ENCODE assay signal across 9 mouse cellular contexts in genomic region chr11:88425631-88426101, GRCm38 (mm10).
DNase-seq lines count a peak whose midpoint lies in the region; ATAC-seq lines count a peak whose summit lies in the region.
"Had no signal": no experiment of that assay in that cellular context is flagged by ENCODE, and none has a peak within 500 bp of the region (broad histone marks: within the 10 kb centered on the region; RNA-seq: fewer than 3 reads in every experiment).

No protein-coding gene starts in this region.

- H3K27ac ChIP-seq in hindbrain, embryonic 12.5 days: peak overlapping the region; percentile 67
- H3K27ac ChIP-seq: liver, embryonic 14.5 days had no signal

- ATAC-seq in erythroblast, adult 5-6 weeks (replicated peaks; ENCODE audit: low FRiP score, poor library complexity, severe bottlenecking): peak; percentile 60
- ATAC-seq in hindbrain, embryonic 12.5 days (ENCODE audit: low FRiP score): no peak
- no peak for ATAC-seq in monocyte, adult 5-6 weeks (replicated peaks; ENCODE audit: insufficient number of reproducible peaks, low FRiP score, low TSS enrichment, poor library complexity, severe bottlenecking)

- peaks cover 81% of the 10 kb centered on the region for H3K4me1 ChIP-seq in hindbrain, embryonic 12.5 days

- no peak overlapping the region for H3K4me3 ChIP-seq in hindbrain, embryonic 12.5 days

- H3K27me3 ChIP-seq in hindbrain, embryonic 12.5 days: no peaks in the 10 kb centered on the region

- no peaks in the 10 kb centered on the region for H3K36me3 ChIP-seq in hindbrain, embryonic 12.5 days

- DNase-seq in kidney, postnatal 10 days: peak; percentile 43
- DNase-seq in kidney, adult 11 months: no peak
- DNase-seq in lung, postnatal 14 days: peak; percentile 61
- DNase-seq in yolk sac, embryonic 10.5 days (ENCODE audit: low spot score): no peak
- no peak for DNase-seq in adrenal gland, adult 2 months

- peak overlapping the region; percentile 1; the same call in 1 of the 2 replicates for H3K4me2 ChIP-seq in hindbrain, embryonic 12.5 days (replicated peaks)

- no peak overlapping the region for H3K9ac ChIP-seq in hindbrain, embryonic 12.5 days
- H3K9ac ChIP-seq: liver, embryonic 14.5 days had no signal

- no peaks in the 10 kb centered on the region for H3K9me3 ChIP-seq in hindbrain, embryonic 12.5 days (replicated peaks)

- WGBS in hindbrain, embryonic 12.5 days: 39% methylated on average over 9 of the region's 9 CpGs

Comparison
In these comparisons a context has a peak if more than half of its experiments do, and no peak if none do; other contexts are left out.
1. DNase-seq: peak in kidney, postnatal 10 days (single experiment) and lung, postnatal 14 days (single experiment); none in kidney, adult 11 months (single experiment), yolk sac, embryonic 10.5 days (single experiment) and adrenal gland, adult 2 months (single experiment).